Mouse (Mus musculus) ES-Bruce4 (cell line): ENCODE data around the gene Fam163a.

Experiments
- CTCF ChIP-seq: IDR thresholded peaks from one replicate; pipeline ENCODE4 v1.8.1; 2011; ENCODE audit warnings: low read depth, low read length
- EP300 ChIP-seq: IDR thresholded peaks from 2 replicates; pipeline ENCODE4 v1.6.1; 2011; ENCODE audit warnings: low read depth, low read length; ENCODE audit not compliant: insufficient read depth

- TF ChIP-seq EP300 (no peak), CTCF (no peak)
Observed at GRCm38 (mm10) chr1:156192853-156193252, 12.0 kb downstream of the Fam163a start.
